Mouse (Mus musculus) CD4-positive, CD25-positive, alpha-beta regulatory T cell, adult 2 months (primary cell): ENCODE measurements around the gene Zdhhc4.

ENCODE experiments used
- DNase-seq: peaks from one replicate; pipeline ENCODE4 v3.0.0-alpha.2; 2012; ENCODE audit warnings: low read depth, low spot score

Zdhhc4 gene

GRCm38 (mm10) chr5:143333872-143334271, 4.8 kb upstream of the Zdhhc4 start:
- peak; percentile 87 for DNase-seq

- DNase-seq, result no peak
Measured at GRCm38 (mm10) chr5:143317288-143317610, 11.8 kb downstream of the Zdhhc4 start.

GRCm38 (mm10) chr5:143316605-143317287, 12.3 kb downstream of the Zdhhc4 start:
- DNase-seq, result no peak

GRCm38 (mm10) chr5:143315514-143315888, 13.6 kb downstream of the Zdhhc4 start:
- DNase-seq, result no peak

- peak; percentile 95 for DNase-seq
Measured at GRCm38 (mm10) chr5:143314730-143315513, 14.1 kb downstream of the Zdhhc4 start, which contains the start of gene E130309D02Rik. Gene E130309D02Rik, minus strand, starts transcription at chr5:143315360.

- no peak for DNase-seq
Measured at GRCm38 (mm10) chr5:143314183-143314729, 14.8 kb downstream of the Zdhhc4 start.

GRCm38 (mm10) chr5:143311886-143312285, 17.2 kb downstream of the Zdhhc4 start:
- peak; percentile 92 for DNase-seq

GRCm38 (mm10) chr5:143309916-143310315, 19.1 kb downstream of the Zdhhc4 start:
- no peak for DNase-seq

GRCm38 (mm10) chr5:143308825-143309224, 20.2 kb downstream of the Zdhhc4 start:
- no peak for DNase-seq

- DNase-seq, result no peak
Measured at GRCm38 (mm10) chr5:143304251-143304650, 24.8 kb downstream of the Zdhhc4 start.

- DNase-seq, result peak; percentile 18
Measured at GRCm38 (mm10) chr5:143301296-143301695, 27.8 kb downstream of the Zdhhc4 start.

- peak; percentile 54 for DNase-seq
Measured at GRCm38 (mm10) chr5:143299686-143300085, 29.4 kb downstream of the Zdhhc4 start.

- DNase-seq, result peak; percentile 42
Measured at GRCm38 (mm10) chr5:143298391-143298790, 30.7 kb downstream of the Zdhhc4 start.

GRCm38 (mm10) chr5:143297986-143298385, 31.1 kb downstream of the Zdhhc4 start:
- DNase-seq, result no peak

- DNase-seq, result no peak
Measured at GRCm38 (mm10) chr5:143295330-143295729, 33.7 kb downstream of the Zdhhc4 start.

- DNase-seq, result peak; percentile 39
Measured at GRCm38 (mm10) chr5:143294862-143295261, 34.2 kb downstream of the Zdhhc4 start.

- no peak for DNase-seq
Measured at GRCm38 (mm10) chr5:143293404-143293803, 35.7 kb downstream of the Zdhhc4 start, which contains the start of gene Zfp853. Gene Zfp853, minus strand, starts transcription at chr5:143293623.

- DNase-seq, result no peak
Measured at GRCm38 (mm10) chr5:143292879-143293278, 36.2 kb downstream of the Zdhhc4 start.

- DNase-seq, result no peak
Measured at GRCm38 (mm10) chr5:143289299-143289698, 39.8 kb downstream of the Zdhhc4 start.

- DNase-seq, result no peak
Measured at GRCm38 (mm10) chr5:143288378-143288911, 40.6 kb downstream of the Zdhhc4 start.

GRCm38 (mm10) chr5:143287774-143288328, 41.2 kb downstream of the Zdhhc4 start:
- peak; percentile 51 for DNase-seq

- DNase-seq, result peak; percentile 25
Measured at GRCm38 (mm10) chr5:143284762-143285161, 44.3 kb downstream of the Zdhhc4 start.
